Mouse (Mus musculus): ENCODE data around the gene Hdac6.
A peak's percentile ranks its signal among the peaks of the same experiment; 100 is the strongest.
"Not testable (repeated sequence)": the region's sequence is repeated elsewhere in the genome, so short reads cannot be mapped to it uniquely, and the experiment has no call there.

Hdac6 gene

GRCm38 (mm10) chrX:7919601-7920383, 27.9 kb downstream of the Hdac6 start, which contains the start of gene Pcsk1n:
Pcsk1n (plus strand) TSS chrX:7919822.
- DNase-seq (ENCODE audit: low spot score), result peak; percentile 41

DNA sequence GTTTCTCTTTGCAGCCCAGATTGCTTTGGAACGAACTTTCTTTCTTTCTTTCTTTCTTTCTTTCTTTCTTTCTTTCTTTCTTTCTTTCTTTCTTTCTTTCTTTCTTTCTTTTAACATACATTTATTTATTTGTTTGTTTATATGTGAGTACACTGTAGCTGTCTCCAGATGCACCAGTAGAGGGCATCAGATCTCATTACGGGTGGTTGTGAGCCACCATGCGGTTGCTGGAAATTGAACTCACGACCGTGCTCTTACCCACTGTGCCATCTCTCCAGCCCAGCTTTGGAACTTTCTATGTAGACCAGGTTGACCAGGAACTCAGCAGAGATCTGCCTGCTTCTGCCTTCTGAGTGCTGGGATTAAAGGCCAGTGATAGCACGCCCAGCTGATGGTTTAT, 29.7 kb downstream of the Hdac6 start:
- not testable (repeated sequence) for DNase-seq (ENCODE audit: low spot score)

- not testable (repeated sequence) for DNase-seq (ENCODE audit: low spot score)
These were observed 32.0 kb downstream of the Hdac6 start for GRCm38 (mm10) chrX:7915669-7916068.

- no peak for DNase-seq (ENCODE audit: low spot score)
These were observed 37.2 kb downstream of the Hdac6 start for GRCm38 (mm10) chrX:7910473-7910872.

DNA sequence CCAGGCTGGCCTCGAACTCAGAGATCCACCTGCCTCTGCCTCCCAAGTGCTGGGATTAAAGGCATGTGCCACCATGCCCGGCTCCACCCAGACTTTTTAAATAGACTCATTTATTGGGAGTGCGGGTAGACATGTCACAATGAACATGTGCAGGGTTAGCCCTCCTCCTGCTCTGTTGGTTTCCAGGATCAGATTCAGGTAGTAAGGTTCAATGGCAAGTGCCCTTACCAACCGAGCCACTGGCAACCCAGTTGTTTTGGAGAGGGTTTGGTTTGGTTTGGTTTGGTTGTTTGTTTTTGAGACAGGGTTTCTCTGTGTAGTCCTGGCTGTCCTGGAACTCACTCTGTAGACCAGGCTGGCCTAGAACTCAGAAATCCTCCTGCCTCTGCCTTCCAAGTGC, 38.4 kb downstream of the Hdac6 start, which contains the start of gene Gm10490:
Gene Gm10490 (plus strand): TSS at position 301 of the 400 bp plus-strand sequence.
- DNase-seq (ENCODE audit: low spot score), result not testable (repeated sequence)

GRCm38 (mm10) chrX:7907735-7908134, 40.0 kb downstream of the Hdac6 start, which contains the start of gene Gm10491:
Gm10491 (minus strand) TSS chrX:7907835.
- no peak for DNase-seq (ENCODE audit: low spot score)

GRCm38 (mm10) chrX:7904441-7904840, 43.2 kb downstream of the Hdac6 start:
- DNase-seq (ENCODE audit: low spot score), result no peak

DNA sequence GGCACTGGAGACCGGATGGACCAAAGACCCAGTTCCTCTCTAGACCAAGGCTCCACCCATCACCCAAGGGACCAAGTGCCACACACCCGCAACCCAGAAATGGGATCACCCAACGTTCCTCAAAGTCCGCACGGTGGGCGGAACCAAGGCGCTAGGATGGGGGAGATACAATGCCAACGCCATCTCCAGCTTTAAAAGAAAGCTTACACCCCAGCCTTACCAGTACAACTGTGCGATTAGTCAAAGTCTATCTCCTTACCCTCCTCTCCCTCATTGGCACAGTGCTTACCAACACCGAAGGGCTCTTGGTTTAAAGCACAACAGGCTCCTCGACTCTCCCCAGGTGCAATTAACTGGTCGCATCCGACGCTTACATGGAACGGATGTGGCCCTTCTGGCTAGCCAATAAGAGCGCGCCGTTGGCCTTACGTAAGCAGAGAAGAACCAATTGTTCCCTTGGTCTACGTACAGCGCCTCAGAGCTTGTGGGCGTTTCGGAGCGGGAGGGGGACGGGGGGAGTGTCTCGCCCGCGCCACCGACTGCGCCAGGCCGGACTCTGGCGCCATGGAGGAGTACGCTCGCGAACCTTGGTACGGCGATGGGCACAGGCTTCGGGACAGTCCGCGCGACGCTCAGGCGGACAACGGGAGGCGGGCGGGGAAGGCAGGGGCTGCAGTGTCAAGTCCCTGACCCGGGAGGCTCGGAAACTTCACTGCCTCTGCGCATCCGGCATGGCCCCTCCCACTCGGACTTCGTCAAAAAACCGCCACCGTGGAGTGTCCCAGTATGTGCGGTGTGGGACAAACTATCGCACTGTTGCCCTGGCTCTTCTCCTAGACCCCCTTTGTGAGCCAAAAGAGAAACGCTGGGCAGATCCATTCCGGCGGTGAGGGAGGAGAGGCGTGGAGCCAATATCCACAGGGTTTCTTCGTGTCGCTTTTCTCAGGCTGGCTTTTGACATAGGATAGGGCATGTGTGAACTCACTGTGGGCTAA, 48.5 kb downstream of the Hdac6 start, which contains the start of the genes Pqbp1 and Timm17b:
Gene Pqbp1 (minus strand): TSS at position 390 of the 995 bp plus-strand sequence.
Gene Timm17b (plus strand): TSS at position 478 of the 995 bp plus-strand sequence.
- DNase-seq (ENCODE audit: low spot score), result peak; percentile 90

DNA sequence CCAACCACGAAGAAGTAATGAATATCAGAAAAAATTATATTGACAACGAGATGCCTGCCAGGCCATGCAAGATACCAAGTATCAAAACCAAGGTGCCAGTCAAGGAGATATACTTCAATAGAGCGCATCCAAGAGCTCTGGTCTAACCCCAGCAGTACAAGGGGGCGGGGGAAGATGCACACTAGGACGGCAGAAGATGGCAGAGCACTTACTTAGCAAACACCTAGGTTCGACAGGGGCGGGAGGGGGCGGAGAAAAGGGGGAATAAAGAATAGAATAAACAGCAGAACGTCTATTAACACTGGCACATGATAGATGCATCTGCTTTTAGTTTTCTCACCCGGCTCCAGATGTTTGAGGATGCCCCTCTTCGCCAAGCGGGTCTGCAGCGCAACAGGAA, 49.5 kb downstream of the Hdac6 start:
- no peak for DNase-seq (ENCODE audit: low spot score)

- DNase-seq (ENCODE audit: low spot score), result peak; percentile 85
These were observed 63.7 kb downstream of the Hdac6 start, which contains the start of gene Slc35a2 for GRCm38 (mm10) chrX:7883841-7884567. Slc35a2 (plus strand) TSS chrX:7884028.

All from layer of hippocampus, adult 11-12 months (tissue).